Comparison of ENCODE assay signal across 8 mouse cellular contexts in the genomic region with DNA sequence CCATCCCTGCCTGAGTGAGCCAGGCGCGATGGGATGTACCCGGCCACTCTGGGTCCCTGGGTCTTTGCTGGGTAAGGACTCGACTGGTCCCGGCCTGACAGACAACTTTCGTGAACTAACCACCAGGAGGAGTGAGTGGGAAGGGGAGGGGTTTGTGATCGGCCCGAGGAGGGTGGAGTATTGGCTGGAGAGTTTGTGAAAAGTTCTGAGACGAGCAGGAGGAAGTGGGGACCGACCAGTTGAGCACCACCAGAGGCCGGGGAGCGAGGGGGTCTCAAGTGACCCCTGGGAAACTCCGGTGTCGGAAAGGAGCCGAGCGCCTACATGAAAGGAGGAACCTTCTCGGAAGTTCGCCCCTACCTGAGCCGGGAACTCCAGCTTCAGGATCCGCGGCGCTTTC. TPM values are rescaled to one million over a fixed set of nuclear protein-coding genes. Genes with fewer than 3 reads are reported as not detected.
DNase-seq lines count a peak whose midpoint lies in the region; ATAC-seq and TF ChIP-seq lines count a peak whose summit lies in the region.

Gene Galnt4, plus strand, starts transcription at position 196 of the 400 bp plus-strand sequence.

- peak within 1 kb of the TSS; percentile 78 for H3K27ac ChIP-seq in heart, embryonic 16.5 days (ENCODE audit: low read length)
- H3K27ac ChIP-seq in lung, embryonic 16.5 days (ENCODE audit: low read length): peak within 1 kb of the TSS; percentile 89

- H3K27me3 ChIP-seq in E14TG2a.4 (ENCODE audit: insufficient read depth, low read length): peaks cover 16% of the 10 kb centered on the region
- no peaks in the 10 kb centered on the region for H3K27me3 ChIP-seq in heart, embryonic 16.5 days (ENCODE audit: control insufficient read depth, insufficient read depth, low read length)
- no peaks in the 10 kb centered on the region for H3K27me3 ChIP-seq in lung, embryonic 16.5 days (ENCODE audit: control insufficient read depth, insufficient read depth, low read depth, low read length)

- peaks cover 15% of the 10 kb centered on the region for H3K36me3 ChIP-seq in E14TG2a.4 (ENCODE audit: insufficient read depth, low read length)
- H3K36me3 ChIP-seq in heart, embryonic 16.5 days (ENCODE audit: control insufficient read depth, insufficient read depth): peaks cover 12% of the 10 kb centered on the region
- H3K36me3 ChIP-seq in lung, embryonic 16.5 days (ENCODE audit: control insufficient read depth, insufficient read depth, low read length): peaks cover 21% of the 10 kb centered on the region

- 0% methylated on average over 22 of the region's 22 CpGs for WGBS in heart, embryonic 16.5 days
- under 1% methylated on average over 22 of the region's 22 CpGs for WGBS in lung, embryonic 16.5 days

- peaks cover 32% of the 10 kb centered on the region for H3K9me3 ChIP-seq in E14TG2a.4 (ENCODE audit: low read length)
- H3K9me3 ChIP-seq in heart, embryonic 16.5 days (replicated peaks; ENCODE audit: control insufficient read depth, low read length): no peaks in the 10 kb centered on the region
- peaks cover 6% of the 10 kb centered on the region; the same call in 1 of the 2 replicates for H3K9me3 ChIP-seq in lung, embryonic 16.5 days (ENCODE audit: control insufficient read depth, low read length)

- peak within 1 kb of the TSS; percentile 85 for H3K9ac ChIP-seq in heart, embryonic 16.5 days (ENCODE audit: low read length)
- H3K9ac ChIP-seq in lung, embryonic 16.5 days (ENCODE audit: low read length): peak within 1 kb of the TSS; percentile 96

- TF ChIP-seq CTCF in E14TG2a.4 (conservative IDR thresholded peaks at IDR 0.05; ENCODE audit: low read length): peak; percentile 32

- H3K4me3 ChIP-seq in E14TG2a.4 (replicated peaks; ENCODE audit: low read length): peak within 1 kb of the TSS; percentile 96
- peak within 1 kb of the TSS; percentile 83 for H3K4me3 ChIP-seq in heart, embryonic 16.5 days (ENCODE audit: low read length)
- peak within 1 kb of the TSS; percentile 99 for H3K4me3 ChIP-seq in lung, embryonic 16.5 days (ENCODE audit: low read length)

- DNase-seq in brain, embryonic 18.5 days (ENCODE audit: low read depth, low spot score): peak; percentile 32
- peak; percentile 34 for DNase-seq in fat pad, adult 2 months (ENCODE audit: extremely low read depth, low read depth, low spot score)
- DNase-seq in kidney, postnatal 36 days: peak; percentile 86
- peak; percentile 76 for DNase-seq in ovary, adult 18-20 months (ENCODE audit: low spot score)
- DNase-seq in thymus, postnatal 10 days (ENCODE audit: low spot score in 2 of 2): peak; percentile 80 to 84

- ATAC-seq in heart, embryonic 16.5 days (replicated peaks; ENCODE audit: extremely low read depth, insufficient read depth, low FRiP score): peak; percentile 85
- ATAC-seq in lung, embryonic 16.5 days (ENCODE audit: low read depth): peak; percentile 88

- H3K4me2 ChIP-seq in heart, embryonic 16.5 days (ENCODE audit: low read depth, low read length): peak within 1 kb of the TSS; percentile 95
- peak within 1 kb of the TSS; percentile 97 for H3K4me2 ChIP-seq in lung, embryonic 16.5 days (ENCODE audit: low read depth, low read length)

- peaks cover 31% of the 10 kb centered on the region for H3K4me1 ChIP-seq in E14TG2a.4 (replicated peaks; ENCODE audit: low read depth, low read length)
- H3K4me1 ChIP-seq in heart, embryonic 16.5 days (ENCODE audit: control insufficient read depth, insufficient read depth, low read length): peaks cover 10% of the 10 kb centered on the region
- H3K4me1 ChIP-seq in lung, embryonic 16.5 days (replicated peaks; ENCODE audit: control insufficient read depth, insufficient read depth, low read length): peaks cover 16% of the 10 kb centered on the region

RNA-seq across cellular contexts. Expression of gene Galnt4, which starts in this region (rescaled TPM):
- polyA plus RNA-seq in heart, embryonic 16.5 days (2015; fragmentation: Nextera tagmentation; extraction: Ambion mirVana): 5.6 and 6.1 TPM in 2 replicates
- 15.1 and 17.1 TPM in 2 replicates for polyA plus RNA-seq in lung, embryonic 16.5 days (2015; fragmentation: Nextera tagmentation; extraction: Ambion mirVana)

Comparison
In these comparisons a context has a peak if more than half of its experiments do, and no peak if none do; other contexts are left out.
1. Peak in every context shown above with its lines: DNase-seq, ATAC-seq, H3K4me3 ChIP-seq and H3K27ac ChIP-seq.
2. DNase-seq: peak in every context shown above with its lines; median percentile 86 in kidney, postnatal 36 days; 82 in thymus, postnatal 10 days; 76 in ovary, adult 18-20 months; 34 in fat pad, adult 2 months; 32 in brain, embryonic 18.5 days.